In the genomic region with DNA sequence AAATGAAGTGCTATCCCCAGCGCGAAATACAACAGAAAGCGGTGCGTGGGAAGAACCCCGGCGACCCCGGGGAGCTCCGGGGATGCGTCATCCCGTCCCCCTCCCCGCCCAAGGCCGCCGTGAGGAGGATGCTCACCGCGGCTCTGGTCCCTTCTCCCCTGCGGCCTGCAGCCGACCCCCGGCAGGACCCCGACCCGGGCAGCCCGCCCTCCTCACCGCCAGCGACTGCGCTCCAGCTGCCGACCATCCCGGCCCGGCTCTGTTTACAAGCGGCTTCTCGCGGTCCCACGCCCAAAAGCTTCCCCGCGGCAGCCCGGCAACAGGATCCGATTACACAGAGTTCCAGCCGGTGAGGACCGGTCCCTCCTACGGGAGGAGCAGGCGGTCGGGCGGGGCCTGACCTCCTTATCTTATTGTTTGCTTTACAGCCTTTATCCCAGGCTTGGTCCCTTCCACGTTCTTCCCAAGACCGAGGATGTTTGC, we compare ENCODE assay signal across 8 mouse cellular contexts. TPM values are rescaled to one million over a fixed set of nuclear protein-coding genes. Genes with fewer than 3 reads are reported as not detected.
DNase-seq lines count a peak whose midpoint lies in the region; ATAC-seq and TF ChIP-seq lines count a peak whose summit lies in the region.

Gene Plekhm3, minus strand, starts transcription at position 346 of the 483 bp plus-strand sequence.

- H3K36me3 ChIP-seq in E14TG2a.4 (ENCODE audit: insufficient read depth, low read length), result no peaks in the 10 kb centered on the region
- no peaks in the 10 kb centered on the region for H3K36me3 ChIP-seq in forebrain, embryonic 12.5 days (replicated peaks)
- H3K36me3 ChIP-seq in heart, postnatal 0 days (replicated peaks; ENCODE audit: control insufficient read depth, insufficient read depth, low read length), result no peaks in the 10 kb centered on the region
- no peaks in the 10 kb centered on the region for H3K36me3 ChIP-seq in liver, embryonic 14.5 days (replicated peaks; ENCODE audit: control insufficient read depth, insufficient read depth, low read depth)
- no peaks in the 10 kb centered on the region for H3K36me3 ChIP-seq in stomach, embryonic 15.5 days

- no peak for TF ChIP-seq EP300 in heart, postnatal 0 days (IDR thresholded peaks at IDR 0.05; ENCODE audit: low read depth)
- no peak for TF ChIP-seq EP300 in liver, embryonic 14.5 days (IDR thresholded peaks at IDR 0.05; ENCODE audit: low read depth)

- H3K4me3 ChIP-seq in E14TG2a.4 (replicated peaks; ENCODE audit: low read length), result peak within 1 kb of the TSS; percentile 86
- H3K4me3 ChIP-seq in forebrain, embryonic 12.5 days (replicated peaks), result peak within 1 kb of the TSS; percentile 82
- H3K4me3 ChIP-seq in heart, postnatal 0 days (ENCODE audit: low read depth, low read length), result peak within 1 kb of the TSS; percentile 94
- H3K4me3 ChIP-seq in liver, embryonic 14.5 days (ENCODE audit: insufficient read depth in 1 of 2, low read depth in 2 of 2, low read length in 2 of 2), result peak within 1 kb of the TSS; percentile 83
- H3K4me3 ChIP-seq in stomach, embryonic 15.5 days (replicated peaks), result peak within 1 kb of the TSS; percentile 91

- H3K27me3 ChIP-seq in E14TG2a.4 (ENCODE audit: insufficient read depth, low read length), result no peaks in the 10 kb centered on the region
- no peaks in the 10 kb centered on the region for H3K27me3 ChIP-seq in forebrain, embryonic 12.5 days
- no peaks in the 10 kb centered on the region for H3K27me3 ChIP-seq in heart, postnatal 0 days (ENCODE audit: control insufficient read depth, insufficient read depth, low read length)
- no peaks in the 10 kb centered on the region for H3K27me3 ChIP-seq in liver, embryonic 14.5 days (ENCODE audit: control insufficient read depth, insufficient read depth, low read length)
- H3K27me3 ChIP-seq in stomach, embryonic 15.5 days (replicated peaks), result no peaks in the 10 kb centered on the region

- peaks cover 26% of the 10 kb centered on the region for H3K9me3 ChIP-seq in E14TG2a.4 (ENCODE audit: low read length)
- 0 out of 2 replicates have a peak, but pooled peaks cover 10% of the 10 kb centered on the region for H3K9me3 ChIP-seq in forebrain, embryonic 12.5 days
- no peaks in the 10 kb centered on the region for H3K9me3 ChIP-seq in heart, postnatal 0 days (replicated peaks; ENCODE audit: control insufficient read depth, low read length)
- no peaks in the 10 kb centered on the region for H3K9me3 ChIP-seq in liver, embryonic 14.5 days (ENCODE audit: control insufficient read depth, low read length)
- no peaks in the 10 kb centered on the region for H3K9me3 ChIP-seq in stomach, embryonic 15.5 days

- peak within 1 kb of the TSS; percentile 54 for H3K4me2 ChIP-seq in forebrain, embryonic 12.5 days
- H3K4me2 ChIP-seq in heart, postnatal 0 days (ENCODE audit: low read depth, low read length), result peak within 1 kb of the TSS; percentile 61
- peak within 1 kb of the TSS; percentile 59 for H3K4me2 ChIP-seq in liver, embryonic 14.5 days (ENCODE audit: low read depth)
- H3K4me2 ChIP-seq in stomach, embryonic 15.5 days, result peak within 1 kb of the TSS; percentile 65

- peaks cover 21% of the 10 kb centered on the region for H3K4me1 ChIP-seq in E14TG2a.4 (replicated peaks; ENCODE audit: low read depth, low read length)
- no peaks in the 10 kb centered on the region for H3K4me1 ChIP-seq in forebrain, embryonic 12.5 days
- H3K4me1 ChIP-seq in heart, postnatal 0 days (ENCODE audit: control insufficient read depth, insufficient read depth), result no peaks in the 10 kb centered on the region; the same call in 1 of the 2 replicates
- peaks cover 2 to 4% of the 10 kb centered on the region in 2 experiments; a peak in 3 of 4 replicates for H3K4me1 ChIP-seq in liver, embryonic 14.5 days (replicated peaks; ENCODE audit: control insufficient read depth in 2 of 2, insufficient read depth in 2 of 2, low read length in 1 of 2)
- H3K4me1 ChIP-seq in stomach, embryonic 15.5 days, result peaks cover 4% of the 10 kb centered on the region

- TF ChIP-seq CTCF in E14TG2a.4 (conservative IDR thresholded peaks at IDR 0.05; ENCODE audit: low read length), result no peak
- TF ChIP-seq CTCF in heart, postnatal 0 days (IDR thresholded peaks at IDR 0.05; ENCODE audit: low read depth), result no peak
- TF ChIP-seq CTCF in liver, embryonic 14.5 days (IDR thresholded peaks at IDR 0.05; ENCODE audit: low read depth), result no peak

- peak; percentile 72 for DNase-seq in c-Kit-positive CD71-positive TER-119-positive erythroid progenitor cells, embryonic 14.5 days (ENCODE audit: low spot score)
- DNase-seq in heart, postnatal 0 days (ENCODE audit: low spot score), result peak; percentile 78
- peak; percentile 79 to 86 for DNase-seq in kidney, postnatal 36 days
- DNase-seq in liver, embryonic 14.5 days (ENCODE audit: low read depth in 3 of 3, low spot score in 3 of 3), result peak; percentile 57 to 64 (median 58)
- DNase-seq in neural tube, embryonic 10.5 days (ENCODE audit: extremely low spot score, low spot score), result peak; percentile 90

- under 1% methylated on average over 43 of the region's 43 CpGs for WGBS in forebrain, embryonic 12.5 days
- under 1% methylated on average over 43 of the region's 43 CpGs for WGBS in heart, postnatal 0 days
- under 1% methylated on average over 43 of the region's 43 CpGs for WGBS in liver, embryonic 14.5 days (ENCODE audit: insufficient replicate concordance)
- WGBS in stomach, embryonic 15.5 days, result under 1% methylated on average over 43 of the region's 43 CpGs

- H3K9ac ChIP-seq in forebrain, embryonic 12.5 days, result peak within 1 kb of the TSS; percentile 83
- peak within 1 kb of the TSS; percentile 90 for H3K9ac ChIP-seq in heart, postnatal 0 days (replicated peaks; ENCODE audit: low read depth, low read length)
- H3K9ac ChIP-seq in liver, embryonic 14.5 days (replicated peaks), result peak within 1 kb of the TSS; percentile 73
- peak within 1 kb of the TSS; percentile 74; the same call in 1 of the 2 replicates for H3K9ac ChIP-seq in stomach, embryonic 15.5 days

- peak; percentile 94 for ATAC-seq in forebrain, embryonic 12.5 days (ENCODE audit: low FRiP score)
- peak; percentile 96 for ATAC-seq in heart, postnatal 0 days (ENCODE audit: insufficient read depth, low read depth)
- ATAC-seq in liver, embryonic 14.5 days (ENCODE audit: insufficient read depth), result peak; percentile 92
- peak; percentile 86; the same call in 1 of the 2 replicates for ATAC-seq in stomach, embryonic 15.5 days (ENCODE audit: insufficient read depth, low FRiP score, low read depth)

- H3K27ac ChIP-seq in forebrain, embryonic 12.5 days, result peak within 1 kb of the TSS; percentile 76
- peak within 1 kb of the TSS; percentile 66 for H3K27ac ChIP-seq in heart, postnatal 0 days (ENCODE audit: low read depth)
- no peak within 1 kb of the TSS for H3K27ac ChIP-seq in liver, embryonic 14.5 days
- H3K27ac ChIP-seq in stomach, embryonic 15.5 days, result peak within 1 kb of the TSS; percentile 51; the same call in 1 of the 2 replicates

RNA-seq across cellular contexts. Expression of gene Plekhm3, which starts in this region (rescaled TPM):
- 7.8 and 8.9 TPM in 2 replicates for polyA plus RNA-seq in forebrain, embryonic 12.5 days (2016; fragmentation: Nextera tagmentation; extraction: Ambion mirVana)
- 3.1 and 12.4 TPM in 2 replicates for total RNA-seq in heart, postnatal 0 days (2014; rRNA removed; ENCODE audit: low replicate concordance)
- polyA plus RNA-seq in heart, postnatal 0 days (2015; fragmentation: Nextera tagmentation; extraction: Ambion mirVana), result 3.5 and 4.2 TPM in 2 replicates
- polyA plus RNA-seq in liver, embryonic 14.5 days (2012; rRNA removed), result 0.61 and 0.63 TPM in 2 replicates
- 0.58 and 1.1 TPM in 2 replicates for polyA plus RNA-seq in liver, embryonic 14.5 days (2014; fragmentation: Nextera tagmentation; extraction: Ambion mirVana)
- 5.7 and 7.4 TPM in 2 replicates for polyA plus RNA-seq in stomach, embryonic 15.5 days (2015; fragmentation: Nextera tagmentation; extraction: Ambion mirVana)
